Comparison of ENCODE assay signal across 8 mouse cellular contexts in the genomic region with DNA sequence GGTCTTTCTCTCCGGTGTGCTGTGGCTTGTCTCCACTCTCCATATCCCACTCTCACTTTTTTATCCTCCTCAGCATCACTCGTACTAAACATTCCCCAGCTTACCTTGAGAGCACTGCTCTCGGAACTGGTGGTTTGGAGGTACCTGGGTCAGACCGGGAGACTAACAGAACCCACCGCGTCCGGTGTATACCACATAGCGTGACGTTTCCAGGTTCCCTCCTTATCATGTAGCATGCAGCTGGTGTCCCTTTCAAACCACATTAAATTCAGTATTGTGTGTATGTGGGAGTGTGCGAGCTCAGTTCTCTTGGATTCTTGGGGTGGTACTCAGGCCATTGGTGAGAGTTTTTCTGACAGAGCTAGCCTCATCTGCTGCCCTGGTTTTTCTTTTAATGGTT. TPM values are rescaled to one million over a fixed set of nuclear protein-coding genes. Genes with fewer than 3 reads are reported as not detected.
A peak's percentile ranks its signal among the peaks of the same experiment; 100 is the strongest.
DNase-seq lines count a peak whose midpoint lies in the region; ATAC-seq and TF ChIP-seq lines count a peak whose summit lies in the region.
"Had no signal": no experiment of that assay in that cellular context is flagged by ENCODE, and none has a peak within 500 bp of the region (broad histone marks: within the 10 kb centered on the region; RNA-seq: fewer than 3 reads in every experiment).

No protein-coding gene starts in this region.

- H3K27me3 ChIP-seq in erythroblast, embryonic 14.5 days (ENCODE audit: control insufficient read depth) = no peaks in the 10 kb centered on the region
- no peaks in the 10 kb centered on the region for H3K27me3 ChIP-seq in intestine, embryonic 15.5 days (replicated peaks)
- H3K27me3 ChIP-seq in midbrain, embryonic 14.5 days (ENCODE audit: control insufficient read depth, insufficient read depth, low read length) = no peaks in the 10 kb centered on the region
- H3K27me3 ChIP-seq in heart, adult 2 months (ENCODE audit: control insufficient read depth, insufficient read depth, low read length) = no peaks in the 10 kb centered on the region

- no peak overlapping the region for H3K4me2 ChIP-seq in intestine, embryonic 15.5 days (replicated peaks)
- peak overlapping the region; percentile 38; the same call in 1 of the 2 replicates for H3K4me2 ChIP-seq in midbrain, embryonic 14.5 days (ENCODE audit: low read length)

- TF ChIP-seq POLR2A in heart, adult 2 months (IDR thresholded peaks at IDR 0.05; ENCODE audit: insufficient read depth, low read depth, low read length) = no peak

- DNase-seq in midbrain, embryonic 14.5 days = no peak
- no peak for DNase-seq in gastrocnemius, adult 18-20 months (ENCODE audit: low spot score)
- no peak for DNase-seq in Muller cell, postnatal 12 days (ENCODE audit: inconsistent ontology term)
- DNase-seq in heart, adult 2 months = no peak
- DNase-seq: heart, postnatal 4 days had no signal

- peak overlapping the region; percentile 11 for H3K4me3 ChIP-seq in erythroblast, embryonic 14.5 days (replicated peaks)
- no peak overlapping the region for H3K4me3 ChIP-seq in intestine, embryonic 15.5 days (replicated peaks)
- H3K4me3 ChIP-seq in midbrain, embryonic 14.5 days (replicated peaks; ENCODE audit: low read depth, low read length) = no peak overlapping the region
- no peak overlapping the region for H3K4me3 ChIP-seq in heart, adult 2 months

- 90% methylated on average over 10 of the region's 10 CpGs for WGBS in intestine, embryonic 15.5 days
- 78% methylated on average over 10 of the region's 10 CpGs for WGBS in midbrain, embryonic 14.5 days
- 88% methylated on average over 10 of the region's 10 CpGs for WGBS in heart, adult 2 months

- TF ChIP-seq EP300 in heart, adult 2 months (IDR thresholded peaks at IDR 0.05; ENCODE audit: insufficient read depth, low read depth, low read length) = no peak

- H3K36me3 ChIP-seq in erythroblast, embryonic 14.5 days (ENCODE audit: control insufficient read depth) = peaks cover 52% of the 10 kb centered on the region
- no peaks in the 10 kb centered on the region for H3K36me3 ChIP-seq in intestine, embryonic 15.5 days
- H3K36me3 ChIP-seq in midbrain, embryonic 14.5 days (ENCODE audit: control insufficient read depth, insufficient read depth, low read length) = 0 out of 2 replicates have a peak, but pooled peaks cover 1% of the 10 kb centered on the region
- no peaks in the 10 kb centered on the region for H3K36me3 ChIP-seq in heart, adult 2 months (ENCODE audit: control insufficient read depth, insufficient read depth, low read length)

- peak; percentile 46 for ATAC-seq in common myeloid progenitor, adult 5-6 weeks (replicated peaks; ENCODE audit: low read depth, poor library complexity, severe bottlenecking)
- ATAC-seq in intestine, embryonic 15.5 days = no peak
- no peak for ATAC-seq in midbrain, embryonic 14.5 days (ENCODE audit: low FRiP score, low TSS enrichment)

- intact Hi-C loops in heart, adult 2 months (cut with DNase I) = no loop called here

- H3K9me3 ChIP-seq in erythroblast, embryonic 14.5 days (ENCODE audit: control insufficient read depth, low read length) = no peaks in the 10 kb centered on the region
- H3K9me3 ChIP-seq in intestine, embryonic 15.5 days = no peaks in the 10 kb centered on the region
- H3K9me3 ChIP-seq in midbrain, embryonic 14.5 days (ENCODE audit: control insufficient read depth, low read length) = no peaks in the 10 kb centered on the region

- H3K9ac ChIP-seq in intestine, embryonic 15.5 days = no peak overlapping the region
- peak overlapping the region; percentile 27 for H3K9ac ChIP-seq in midbrain, embryonic 14.5 days (replicated peaks; ENCODE audit: low read length)
- H3K9ac ChIP-seq in heart, adult 2 months (ENCODE audit: low read depth, low read length) = no peak overlapping the region

- peaks cover 7% of the 10 kb centered on the region for H3K79me2 ChIP-seq in heart, adult 2 months (replicated peaks; ENCODE audit: control insufficient read depth, insufficient read depth, low read length)

- peak overlapping the region; percentile 61 for H3K27ac ChIP-seq in intestine, embryonic 15.5 days
- peak overlapping the region; percentile 74 for H3K27ac ChIP-seq in midbrain, embryonic 14.5 days (replicated peaks; ENCODE audit: low read depth, low read length)
- no peak overlapping the region for H3K27ac ChIP-seq in heart, adult 2 months

- TF ChIP-seq CTCF in heart, adult 2 months (IDR thresholded peaks at IDR 0.05) = no peak

- H3K4me1 ChIP-seq in erythroblast, embryonic 14.5 days (ENCODE audit: control insufficient read depth) = peaks cover 64% of the 10 kb centered on the region
- peaks cover 40% of the 10 kb centered on the region for H3K4me1 ChIP-seq in intestine, embryonic 15.5 days (replicated peaks)
- H3K4me1 ChIP-seq in midbrain, embryonic 14.5 days (ENCODE audit: control insufficient read depth, insufficient read depth, low read length) = peaks cover 28% of the 10 kb centered on the region
- H3K4me1 ChIP-seq in heart, adult 2 months (ENCODE audit: control insufficient read depth, insufficient read depth, low read length) = peaks cover 19% of the 10 kb centered on the region

RNA-seq across cellular contexts. Expression of a gene that starts 21.4 kb away (rescaled TPM):
- 20.5 and 29.0 TPM in 2 replicates for total RNA-seq in common myeloid progenitor, adult 5-6 weeks (2017)
- 8.2 and 8.6 TPM in 2 replicates for polyA plus RNA-seq in erythroblast, embryonic 14.5 days (2012)
- 25.4 and 29.2 TPM in 2 replicates for polyA plus RNA-seq in intestine, embryonic 15.5 days (2015; fragmentation: Nextera tagmentation; extraction: Ambion mirVana)
- polyA plus RNA-seq in midbrain, embryonic 14.5 days (2014; fragmentation: Nextera tagmentation; extraction: Ambion mirVana) = 106 and 128 TPM in 2 replicates
- total RNA-seq in gastrocnemius, adult 18-20 months (2021) = 1 to 10 TPM; 6.8 to 8.5 TPM
- 10 to 100 TPM; 20.1 to 20.8 TPM for total RNA-seq in heart, adult 2 months (2021)
- 11.8 and 13.6 TPM in 2 replicates for polyA plus RNA-seq in heart, adult 2 months (2012; rRNA removed)
